Mouse (Mus musculus): Measurements from ENCODE around the gene Igfbp6.

DNA sequence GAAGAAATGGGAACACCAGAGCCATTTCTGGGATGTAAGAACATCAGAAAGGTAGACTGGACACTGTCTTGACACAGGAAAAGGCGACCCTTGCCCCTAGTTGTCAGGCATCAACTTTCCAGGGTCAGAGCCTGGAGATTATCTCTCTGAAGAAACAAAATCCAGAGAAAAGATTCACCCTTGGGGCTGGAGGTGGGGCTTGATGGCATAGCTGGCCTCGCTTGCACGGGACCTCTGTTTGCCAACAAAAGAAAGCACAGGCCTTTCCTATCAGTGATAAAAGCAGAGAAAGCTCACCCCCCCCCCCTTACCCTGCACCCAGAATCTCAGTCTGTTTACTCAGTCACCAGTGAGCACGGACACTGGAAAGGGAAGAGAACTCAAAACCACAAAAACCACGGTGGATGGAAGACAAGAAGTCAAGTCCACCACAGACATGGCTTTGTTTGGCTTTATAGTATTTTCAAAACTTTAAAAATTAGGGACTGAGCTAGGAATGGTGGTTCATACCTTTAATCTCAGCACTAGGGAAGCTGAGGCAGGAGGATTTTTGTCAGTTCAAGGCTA, 48.7 kb downstream of the Igfbp6 start:
- TF ChIP-seq CTCF (IDR thresholded peaks at IDR 0.05; ENCODE audit: low read depth): no peak
- TF ChIP-seq EP300 (optimal IDR thresholded peaks at IDR 0.05): no peak
